Mouse (Mus musculus) embryonic fibroblast, embryonic 13.5 days (primary cell): ENCODE results near the gene Actr3b.

ENCODE experiments used
- CTCF ChIP-seq: IDR thresholded peaks from 2 replicates; pipeline ENCODE4 v1.5.1; 2011; ENCODE audit warnings: mild to moderate bottlenecking, control low read depth, low read length, moderate library complexity, borderline replicate concordance; ENCODE audit not compliant: insufficient read depth
- POLR2A ChIP-seq: IDR thresholded peaks from 2 replicates; pipeline ENCODE4 v1.6.1; 2011; ENCODE audit warnings: low read depth, mild to moderate bottlenecking, control low read depth, low read length, moderate library complexity

- no peak for TF ChIP-seq POLR2A
- TF ChIP-seq CTCF: no peak
These were observed 31.8 kb downstream of the Actr3b start for GRCm38 (mm10) chr5:25791570-25791969.
